Mouse (Mus musculus): ENCODE measurements around the gene Tk1. TPM values are rescaled to one million over a fixed set of nuclear protein-coding genes. Genes with fewer than 3 reads are reported as not detected.

Gene Tk1
- polyA plus RNA-seq, 2 experiments, result 128 to 160 TPM

DNA sequence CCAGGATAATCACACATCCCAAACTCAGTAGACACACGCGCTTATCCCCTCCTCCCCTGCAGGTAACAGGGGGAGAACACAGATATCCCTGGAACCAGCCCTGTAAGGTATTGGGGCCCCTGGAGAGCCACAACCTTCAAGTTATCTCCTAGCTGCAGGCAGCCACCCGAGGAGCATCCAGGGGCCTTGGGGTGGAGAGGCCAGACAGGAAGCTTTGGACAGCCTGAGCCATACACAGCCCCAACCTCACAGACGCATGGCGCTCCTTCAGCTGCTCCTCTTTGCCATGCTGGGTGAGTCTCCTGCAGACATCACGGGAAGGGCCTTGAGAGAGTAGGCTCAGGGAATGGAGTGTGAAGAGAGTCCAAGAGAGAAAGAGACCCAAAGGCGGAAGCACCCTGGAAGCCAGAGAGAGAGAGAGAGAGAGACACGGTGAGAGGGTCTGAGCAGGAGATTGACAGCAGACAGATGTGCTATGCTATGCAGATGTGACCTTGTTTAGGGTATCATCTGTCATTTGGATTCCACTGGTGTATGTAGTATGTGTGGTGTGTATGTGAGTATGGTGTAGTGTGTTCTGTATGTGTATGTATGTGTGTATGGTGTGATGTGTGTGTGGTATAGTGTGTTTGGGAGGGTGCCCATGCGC is 28.3 kb downstream of the Tk1 start, which contains the start of gene 6030468B19Rik:
TSS of gene 6030468B19Rik (plus strand) at position 150 of the 649 bp plus-strand sequence.
- ATAC-seq (ENCODE audit: low FRiP score, low read depth) (peak; percentile 41; the same call in 1 of the 2 replicates), DNase-seq (ENCODE audit: low spot score) (no peak)
- H3K4me2 ChIP-seq (replicated peaks; ENCODE audit: low read depth, low read length, severe bottlenecking), result no peak within 1 kb of the TSS
- H3K36me3 ChIP-seq (ENCODE audit: control insufficient read depth, insufficient read depth, low read length), result no peaks in the 10 kb centered on the region
- H3K9me3 ChIP-seq (ENCODE audit: control insufficient read depth, low read length), result no peaks in the 10 kb centered on the region
- no peak within 1 kb of the TSS for H3K27ac ChIP-seq (replicated peaks; ENCODE audit: low read depth, low read length)
- TF ChIP-seq POLR2A (IDR thresholded peaks at IDR 0.05; ENCODE audit: borderline replicate concordance, extremely low read depth, insufficient read depth, insufficient read length), result no peak
- 48% methylated on average over 9 of the region's 9 CpGs for WGBS
- no peak within 1 kb of the TSS for H3K9ac ChIP-seq (ENCODE audit: low read depth, low read length, severe bottlenecking)
- no peak within 1 kb of the TSS for H3K4me3 ChIP-seq (replicated peaks; ENCODE audit: low read length)
- peaks cover 2% of the 10 kb centered on the region for H3K4me1 ChIP-seq (ENCODE audit: control insufficient read depth, insufficient read depth, low read length)
- H3K27me3 ChIP-seq (ENCODE audit: control insufficient read depth, insufficient read depth, low read length), result no peaks in the 10 kb centered on the region

DNA sequence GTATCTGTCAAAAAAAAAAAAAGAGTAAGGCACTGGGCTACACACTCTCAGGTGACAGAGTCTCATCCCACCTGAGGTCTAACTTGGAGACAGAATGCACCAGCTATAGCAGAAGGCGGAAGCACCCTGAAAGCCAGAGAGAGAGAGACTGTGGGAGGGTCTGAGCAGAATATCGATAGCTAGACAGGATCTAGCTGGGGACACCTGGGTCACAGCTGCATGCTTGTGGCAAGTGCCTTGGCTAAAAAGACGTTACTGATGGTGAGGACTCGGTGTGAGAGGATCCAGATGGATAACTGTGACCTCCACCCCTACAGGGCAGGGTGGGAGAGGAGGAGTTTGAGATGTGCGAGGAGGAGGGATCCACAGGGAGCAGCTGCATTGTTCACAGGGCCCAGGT is 28.9 kb downstream of the Tk1 start:
- no peak for TF ChIP-seq POLR2A (IDR thresholded peaks at IDR 0.05; ENCODE audit: borderline replicate concordance, extremely low read depth, insufficient read depth, insufficient read length)

DNA sequence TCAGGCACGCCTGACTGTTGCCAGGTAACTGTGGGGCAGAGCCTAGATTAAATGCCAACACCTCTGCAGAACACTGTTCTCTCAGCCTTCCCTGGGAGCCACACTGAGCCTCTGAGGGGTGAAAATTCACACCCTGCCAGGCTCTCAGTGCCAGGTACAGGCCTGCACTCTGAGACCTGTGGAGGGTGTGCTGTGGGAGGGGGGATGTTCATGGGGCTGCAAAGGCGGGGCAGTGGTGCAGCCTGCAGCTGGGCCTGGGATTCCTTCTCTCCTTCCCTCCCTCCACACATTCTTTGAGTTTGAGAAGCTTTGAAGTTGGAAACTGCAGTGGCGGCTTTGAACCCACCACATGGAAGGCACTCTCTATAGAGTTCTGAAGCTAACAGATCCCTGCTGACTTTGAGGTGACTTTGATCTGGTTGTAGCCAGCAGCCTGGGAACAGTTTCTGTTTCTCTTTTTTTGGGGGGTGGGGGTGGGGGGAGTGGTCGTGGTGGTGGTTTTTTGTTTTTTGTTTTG is 31.8 kb downstream of the Tk1 start:
- no peaks in the 10 kb centered on the region for H3K36me3 ChIP-seq (ENCODE audit: control insufficient read depth, insufficient read depth, low read length)
- no peak overlapping the region for H3K27ac ChIP-seq (replicated peaks; ENCODE audit: low read depth, low read length)
- ATAC-seq (ENCODE audit: low FRiP score, low read depth) (no peak), DNase-seq (ENCODE audit: low spot score) (no peak)
- H3K4me3 ChIP-seq (replicated peaks; ENCODE audit: low read length), result no peak overlapping the region
- H3K9me3 ChIP-seq (ENCODE audit: control insufficient read depth, low read length), result no peaks in the 10 kb centered on the region
- no peaks in the 10 kb centered on the region for H3K27me3 ChIP-seq (ENCODE audit: control insufficient read depth, insufficient read depth, low read length)
- TF ChIP-seq POLR2A (IDR thresholded peaks at IDR 0.05; ENCODE audit: borderline replicate concordance, extremely low read depth, insufficient read depth, insufficient read length), result no peak
- 43% methylated on average over 4 of the region's 4 CpGs for WGBS
- peaks cover 11% of the 10 kb centered on the region for H3K4me1 ChIP-seq (ENCODE audit: control insufficient read depth, insufficient read depth, low read length)
- H3K9ac ChIP-seq (ENCODE audit: low read depth, low read length, severe bottlenecking), result no peak overlapping the region
- no peak overlapping the region for H3K4me2 ChIP-seq (replicated peaks; ENCODE audit: low read depth, low read length, severe bottlenecking)

More for the DNA sequence above, 28.9 kb downstream of the Tk1 start:
- Histone ChIP-seq H3K27me3 (ENCODE audit: control insufficient read depth, insufficient read depth, low read length) (no peaks in the 10 kb centered on the region), H3K4me3 (replicated peaks; ENCODE audit: low read length) (no peak overlapping the region), H3K4me2 (replicated peaks; ENCODE audit: low read depth, low read length, severe bottlenecking) (no peak overlapping the region), H3K9me3 (ENCODE audit: control insufficient read depth, low read length) (no peaks in the 10 kb centered on the region), H3K36me3 (ENCODE audit: control insufficient read depth, insufficient read depth, low read length) (no peaks in the 10 kb centered on the region), H3K27ac (replicated peaks; ENCODE audit: low read depth, low read length) (no peak overlapping the region), H3K4me1 (ENCODE audit: control insufficient read depth, insufficient read depth, low read length) (peaks cover 6% of the 10 kb centered on the region), H3K9ac (ENCODE audit: low read depth, low read length, severe bottlenecking) (no peak overlapping the region)
- 40% methylated on average over 5 of the region's 5 CpGs for WGBS
- ATAC-seq (ENCODE audit: low FRiP score, low read depth) (no peak), DNase-seq (ENCODE audit: low spot score) (no peak)

DNA sequence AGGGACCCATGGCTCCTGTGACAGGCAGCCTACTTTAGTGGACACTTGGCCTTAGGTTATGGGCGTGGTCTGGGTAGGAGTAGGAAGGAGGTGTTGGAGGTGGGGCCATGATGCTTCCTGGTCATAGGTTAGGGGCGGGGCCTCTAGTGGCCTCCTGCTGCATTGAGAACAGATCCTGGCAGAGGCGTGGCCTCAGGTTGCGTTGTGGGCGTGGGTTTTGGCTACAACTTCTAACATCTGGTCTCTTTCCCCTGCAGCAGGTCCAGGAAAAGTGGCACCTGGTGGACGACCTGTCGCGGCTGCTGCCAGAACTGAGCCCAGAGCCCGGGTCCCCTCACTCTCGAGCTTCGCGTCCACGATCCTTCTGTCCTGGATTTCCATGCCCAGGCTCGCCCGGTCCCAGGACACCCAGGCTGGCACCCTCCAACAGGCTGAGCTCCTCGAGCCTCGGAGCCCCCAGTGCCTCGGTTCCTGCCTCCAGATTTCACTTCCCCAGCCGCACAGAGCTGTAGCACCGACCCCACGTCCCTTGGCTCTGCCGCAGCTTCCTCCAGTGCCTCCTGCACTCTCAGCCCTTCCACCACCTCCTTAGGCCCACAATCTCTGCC is 33.5 kb downstream of the Tk1 start:
- Histone ChIP-seq H3K4me1 (ENCODE audit: control insufficient read depth, insufficient read depth, low read length) (peaks cover 11% of the 10 kb centered on the region), H3K9me3 (ENCODE audit: control insufficient read depth, low read length) (no peaks in the 10 kb centered on the region), H3K27me3 (ENCODE audit: control insufficient read depth, insufficient read depth, low read length) (no peaks in the 10 kb centered on the region), H3K36me3 (ENCODE audit: control insufficient read depth, insufficient read depth, low read length) (no peaks in the 10 kb centered on the region), H3K4me3 (replicated peaks; ENCODE audit: low read length) (no peak overlapping the region), H3K4me2 (replicated peaks; ENCODE audit: low read depth, low read length, severe bottlenecking) (peak overlapping the region; percentile 36), H3K9ac (ENCODE audit: low read depth, low read length, severe bottlenecking) (peak overlapping the region; percentile 18; the same call in 1 of the 2 replicates), H3K27ac (replicated peaks; ENCODE audit: low read depth, low read length) (no peak overlapping the region)
- peak; percentile 52 for DNase-seq (ENCODE audit: low spot score)
- WGBS, result 6% methylated on average over 20 of the region's 22 CpGs
- TF ChIP-seq POLR2A (IDR thresholded peaks at IDR 0.05; ENCODE audit: borderline replicate concordance, extremely low read depth, insufficient read depth, insufficient read length), result no peak
- peak; percentile 28; the same call in 1 of the 2 replicates for ATAC-seq (ENCODE audit: low FRiP score, low read depth)

DNA sequence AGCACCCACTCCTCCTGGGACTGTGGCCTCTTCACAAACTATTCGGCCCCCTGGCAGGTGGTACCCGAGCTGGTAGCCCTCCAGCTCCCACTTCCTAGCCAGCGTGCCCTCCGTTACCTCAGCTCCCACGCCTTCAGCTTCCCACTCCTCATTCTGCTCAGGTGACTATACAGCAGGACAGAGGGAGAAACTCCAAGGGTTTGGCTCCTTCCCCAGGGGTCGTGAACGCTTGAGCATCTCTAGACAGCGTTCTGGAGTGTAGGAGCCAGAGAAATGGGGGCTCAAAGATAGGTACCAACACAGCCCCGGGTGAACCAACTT is 34.5 kb downstream of the Tk1 start:
- Histone ChIP-seq H3K27ac (replicated peaks; ENCODE audit: low read depth, low read length) (no peak overlapping the region), H3K4me1 (ENCODE audit: control insufficient read depth, insufficient read depth, low read length) (peaks cover 11% of the 10 kb centered on the region), H3K4me3 (replicated peaks; ENCODE audit: low read length) (no peak overlapping the region), H3K27me3 (ENCODE audit: control insufficient read depth, insufficient read depth, low read length) (no peaks in the 10 kb centered on the region), H3K9me3 (ENCODE audit: control insufficient read depth, low read length) (no peaks in the 10 kb centered on the region), H3K9ac (ENCODE audit: low read depth, low read length, severe bottlenecking) (no peak overlapping the region), H3K4me2 (replicated peaks; ENCODE audit: low read depth, low read length, severe bottlenecking) (no peak overlapping the region), H3K36me3 (ENCODE audit: control insufficient read depth, insufficient read depth, low read length) (no peaks in the 10 kb centered on the region)
- WGBS, result 88% methylated on average over 9 of the region's 9 CpGs
- no peak for TF ChIP-seq POLR2A (IDR thresholded peaks at IDR 0.05; ENCODE audit: borderline replicate concordance, extremely low read depth, insufficient read depth, insufficient read length)
- DNase-seq (ENCODE audit: low spot score), result no peak
- no peak for ATAC-seq (ENCODE audit: low FRiP score, low read depth)

Data from limb, embryonic 14.5 days (tissue).